Mouse (Mus musculus) midbrain, embryonic 11.5 days (tissue): ENCODE measurements at regions not wholly inside any gene's neighbourhood (a gene's known extent, or its start where the extent isn't known, plus 50 kb on each side); places are given as distances from the start of the nearest gene placed in this dataset.
"Not testable (repeated sequence)": the region's sequence is repeated elsewhere in the genome, so short reads cannot be mapped to it uniquely, and the experiment has no call there.

ENCODE experiments used
- ATAC-seq: fragments of 200-750 bp; cut with Nextera tagmentation; 2 replicates; pipeline ENCODE4 v1.8.0; 2017; ENCODE audit warnings: moderate TSS enrichment, moderate library complexity; ENCODE audit not compliant: low FRiP score
- DNase-seq: peaks from one replicate; pipeline ENCODE4 v3.0.0; 2015; ENCODE audit warnings: low spot score; ENCODE audit errors: missing footprints
- H3K27ac ChIP-seq: fragments of 300-500 bp; sonication (generic); 2 replicates; pipeline ENCODE4 v1.5.1; 2014; ENCODE audit warnings: low read depth, low read length
- H3K27me3 ChIP-seq: fragments of 300-500 bp; sonication (generic); 2 replicates; pipeline ENCODE4 v1.6.1; 2014; ENCODE audit warnings: mild to moderate bottlenecking, low read length, moderate library complexity, mixed read lengths; ENCODE audit not compliant: control insufficient read depth, insufficient read depth
- H3K36me3 ChIP-seq: fragments of 300-500 bp; sonication (generic); 2 replicates; pipeline ENCODE4 v1.6.1; 2014; ENCODE audit warnings: mild to moderate bottlenecking, low read length, moderate library complexity, mixed read lengths; ENCODE audit not compliant: control insufficient read depth, insufficient read depth
- H3K4me1 ChIP-seq: fragments of 300-500 bp; sonication (generic); 2 replicates; pipeline ENCODE4 v1.6.1; 2014; ENCODE audit warnings: low read length; ENCODE audit not compliant: control insufficient read depth, insufficient read depth
- H3K4me2 ChIP-seq: fragments of 300-500 bp; sonication (generic); 2 replicates; pipeline ENCODE4 v1.6.1; 2014; ENCODE audit warnings: mild to moderate bottlenecking, moderate library complexity
- H3K4me3 ChIP-seq: fragments of 300-500 bp; sonication (generic); 2 replicates; pipeline ENCODE4 v1.5.1; 2014; ENCODE audit warnings: low read depth, low read length
- H3K9ac ChIP-seq: fragments of 300-500 bp; sonication (generic); 2 replicates; pipeline ENCODE4 v1.6.1; 2014; ENCODE audit warnings: low read length
- H3K9me3 ChIP-seq: fragments of 300-500 bp; sonication (generic); 2 replicates; pipeline ENCODE4 v1.6.1; 2016; ENCODE audit warnings: low read length; ENCODE audit not compliant: control insufficient read depth
- WGBS: fragments of 180-500 bp; shearing (Covaris S2); extraction: QIAGEN DNeasy Blood & Tissue Kit; methylation state at CpG from one replicate; pipeline ENCODE4 v1.1.7; 2014; 5-methylcytosine and 5-hydroxymethylcytosine counted together

DNA sequence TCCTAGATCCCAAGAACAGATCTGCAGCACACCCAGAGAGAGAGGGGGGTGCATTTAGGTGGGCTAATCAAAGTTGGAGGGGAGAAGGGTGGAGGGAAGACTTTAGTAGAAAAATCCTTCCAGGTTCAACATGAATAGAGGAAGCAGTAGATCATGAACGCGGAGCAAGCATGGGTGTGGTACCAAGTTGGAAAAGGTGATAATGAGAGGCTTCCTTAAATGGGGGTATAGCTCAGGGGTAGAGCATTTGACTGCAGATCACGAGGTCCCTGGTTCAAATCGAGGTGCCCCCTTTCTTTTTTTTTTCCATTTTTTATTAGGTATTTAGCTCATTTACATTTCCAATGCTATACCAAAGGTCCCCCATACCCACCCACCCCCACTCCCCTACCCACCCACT is 54.0 kb upstream of the Krba1 start:
- not testable (repeated sequence) for H3K27me3 ChIP-seq, H3K36me3 ChIP-seq, H3K9ac ChIP-seq, H3K27ac ChIP-seq, H3K4me2 ChIP-seq, DNase-seq, H3K9me3 ChIP-seq, H3K4me3 ChIP-seq, H3K4me1 ChIP-seq, ATAC-seq
- 86% methylated on average over 4 of the region's 4 CpGs for WGBS

DNA sequence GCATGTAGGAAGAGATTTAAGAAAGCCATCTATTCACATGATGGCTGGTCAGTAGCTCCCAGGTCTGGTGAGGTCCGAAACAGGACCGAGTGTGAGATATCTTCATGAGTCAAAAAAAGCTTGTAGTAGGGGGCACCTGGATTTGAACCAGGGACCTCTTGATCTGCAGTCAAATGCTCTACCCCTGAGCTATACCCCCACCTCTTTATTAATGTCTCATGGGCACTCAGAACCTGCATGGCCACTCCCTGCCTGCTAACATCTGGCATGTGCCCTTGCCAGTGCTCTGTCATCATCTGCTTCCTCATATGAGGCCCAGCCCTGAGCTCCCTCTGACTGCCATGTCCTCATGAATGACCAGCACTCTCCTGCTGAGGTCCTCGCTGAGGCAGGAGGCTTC is 58.4 kb upstream of the Krba1 start:
- H3K9ac ChIP-seq, H3K4me1 ChIP-seq, H3K4me3 ChIP-seq, DNase-seq, H3K4me2 ChIP-seq, H3K27me3 ChIP-seq, H3K36me3 ChIP-seq, H3K9me3 ChIP-seq, H3K27ac ChIP-seq, ATAC-seq: not testable (repeated sequence)
- WGBS: 74% methylated on average over 3 of the region's 3 CpGs

DNA sequence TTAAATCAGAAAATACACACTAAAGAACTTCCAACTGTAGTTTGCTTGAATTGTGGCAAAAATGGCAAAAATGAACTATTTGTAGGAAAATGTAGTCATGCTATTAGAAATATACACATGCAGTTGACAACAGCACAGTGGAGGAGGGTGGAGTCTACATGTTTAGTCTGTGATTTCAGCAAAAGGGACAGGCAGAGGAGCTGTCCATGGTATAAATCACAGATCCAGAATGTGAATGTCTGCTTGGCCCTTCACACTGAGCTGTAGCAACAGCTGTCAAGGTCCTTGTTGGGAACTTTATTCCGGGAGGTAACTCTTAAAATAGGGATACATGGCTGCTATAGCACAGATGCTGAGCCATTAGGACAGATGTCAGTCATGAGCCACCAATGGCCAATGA is 107.4 kb upstream of the Krba1 start:
- no peaks in the 10 kb centered on the region for H3K9me3 ChIP-seq
- no peak for ATAC-seq
- no peaks in the 10 kb centered on the region for H3K27me3 ChIP-seq
- H3K4me3 ChIP-seq: no peak overlapping the region
- no peak overlapping the region for H3K4me2 ChIP-seq
- H3K9ac ChIP-seq: no peak overlapping the region
- DNase-seq: no peak
- no peaks in the 10 kb centered on the region for H3K36me3 ChIP-seq
- H3K4me1 ChIP-seq: no peaks in the 10 kb centered on the region
- WGBS: 79% methylated on average over 1 of the region's 1 CpGs
- H3K27ac ChIP-seq: no peak overlapping the region

DNA sequence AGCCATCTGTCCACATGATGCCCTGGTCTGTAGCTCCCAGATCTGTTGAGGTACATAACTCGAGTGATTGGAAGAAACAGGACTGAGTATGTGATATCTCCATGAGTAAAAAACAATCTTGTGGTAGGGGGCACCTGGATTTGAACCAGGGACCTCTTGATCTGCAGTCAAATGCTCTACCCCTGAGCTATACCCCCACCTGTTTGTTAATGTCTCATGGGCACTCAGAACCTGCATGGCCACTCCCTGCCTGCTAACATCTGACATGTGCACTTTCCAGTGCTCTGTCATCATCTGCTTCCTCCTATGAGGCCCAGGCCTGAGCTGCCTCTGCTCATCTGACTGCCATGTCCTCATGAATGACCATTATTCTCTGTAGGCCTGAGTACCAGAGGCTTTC is 115.7 kb upstream of the Krba1 start:
- H3K27me3 ChIP-seq, H3K4me3 ChIP-seq, H3K4me2 ChIP-seq, H3K9me3 ChIP-seq, ATAC-seq, H3K9ac ChIP-seq, H3K4me1 ChIP-seq, H3K27ac ChIP-seq, H3K36me3 ChIP-seq, DNase-seq: not testable (repeated sequence)
- 60% methylated on average over 1 of the region's 1 CpGs for WGBS

DNA sequence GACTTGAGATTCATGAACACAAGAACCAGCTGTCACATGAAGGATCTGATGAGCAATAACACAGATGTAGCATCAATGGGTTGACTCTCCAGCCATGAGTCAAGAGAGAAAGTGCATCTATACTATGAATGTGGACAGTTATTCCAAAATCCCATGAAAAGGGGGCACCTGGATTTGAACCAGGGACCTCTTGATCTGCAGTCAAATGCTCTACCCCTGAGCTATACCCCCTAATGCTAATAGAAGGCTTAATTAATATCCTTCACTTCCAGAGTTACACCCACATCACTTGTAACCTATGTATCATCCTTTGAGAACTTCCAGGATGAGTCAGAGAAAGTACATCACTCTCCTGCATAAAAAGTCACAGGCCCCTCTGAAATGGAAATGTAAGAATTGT is 133.8 kb upstream of the Krba1 start:
- not testable (repeated sequence) for H3K27ac ChIP-seq, H3K4me3 ChIP-seq, H3K4me2 ChIP-seq, H3K36me3 ChIP-seq, DNase-seq, H3K9me3 ChIP-seq, ATAC-seq, H3K27me3 ChIP-seq, H3K9ac ChIP-seq, H3K4me1 ChIP-seq

DNA sequence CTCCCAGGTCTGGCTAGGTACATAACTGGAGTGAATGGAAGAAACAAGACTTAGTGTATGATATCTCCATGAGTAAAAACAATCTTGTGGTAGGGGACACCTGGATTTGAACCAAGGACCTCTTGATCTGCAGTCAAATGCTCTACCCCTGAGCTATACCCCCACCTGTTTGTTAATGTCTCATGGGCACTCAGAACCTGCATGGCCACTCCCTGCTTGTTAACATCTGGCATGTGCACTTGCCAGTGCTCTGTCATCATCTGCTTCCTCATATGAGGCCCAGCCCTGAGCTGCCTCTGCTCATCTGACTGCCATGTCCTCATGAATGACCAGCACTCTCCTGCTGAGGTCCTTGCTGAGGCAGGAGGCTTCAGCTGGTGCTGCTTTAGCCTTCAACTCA is 142.4 kb upstream of the Krba1 start:
- ATAC-seq, H3K4me1 ChIP-seq, H3K4me3 ChIP-seq, H3K27ac ChIP-seq, H3K4me2 ChIP-seq, H3K9me3 ChIP-seq, H3K27me3 ChIP-seq, DNase-seq, H3K36me3 ChIP-seq, H3K9ac ChIP-seq: not testable (repeated sequence)

DNA sequence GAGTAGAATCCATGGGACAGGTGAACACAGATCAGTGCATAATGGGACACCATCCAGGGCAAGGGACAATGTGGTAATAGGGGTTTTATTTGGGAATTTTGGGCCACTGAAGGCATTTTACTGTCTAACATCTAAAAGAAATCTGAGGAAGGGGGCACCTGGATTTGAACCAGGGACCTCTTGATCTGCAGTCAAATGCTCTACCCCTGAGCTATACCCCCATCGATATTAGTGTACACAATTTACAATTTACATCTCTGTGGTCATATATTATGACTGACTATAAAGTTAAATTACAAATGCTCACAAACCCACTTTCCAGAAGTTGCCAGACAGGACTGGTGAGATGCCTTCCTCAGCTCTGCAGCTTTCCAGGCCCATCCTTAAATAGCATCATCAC is 143.4 kb upstream of the Krba1 start:
- DNase-seq (no peak), ATAC-seq (no peak)
- Histone ChIP-seq H3K4me3 (no peak overlapping the region), H3K27ac (no peak overlapping the region), H3K9me3 (no peaks in the 10 kb centered on the region), H3K27me3 (no peaks in the 10 kb centered on the region), H3K9ac (no peak overlapping the region), H3K4me2 (no peak overlapping the region), H3K36me3 (no peaks in the 10 kb centered on the region), H3K4me1 (no peaks in the 10 kb centered on the region)
- 92% methylated on average over 1 of the region's 1 CpGs for WGBS

DNA sequence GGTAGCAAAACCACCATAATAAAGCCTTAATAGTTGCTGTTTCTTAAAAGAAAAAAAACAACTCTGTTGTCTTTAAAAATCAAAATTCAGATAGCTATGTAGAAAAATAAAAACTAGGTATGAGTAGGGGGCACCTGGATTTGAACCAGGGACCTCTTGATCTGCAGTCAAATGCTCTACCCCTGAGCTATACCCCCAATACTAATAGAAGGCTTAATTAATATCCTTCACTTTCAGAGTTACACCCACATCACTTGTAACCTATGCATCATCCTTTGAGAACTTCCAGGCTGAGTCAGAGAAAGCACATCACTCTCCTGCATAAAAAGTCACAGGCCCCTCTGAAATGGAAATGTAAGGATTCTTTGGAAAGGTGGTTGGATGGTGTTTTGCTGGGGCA is 151.2 kb upstream of the Krba1 start:
- not testable (repeated sequence) for DNase-seq, H3K4me3 ChIP-seq, H3K36me3 ChIP-seq, H3K27me3 ChIP-seq, H3K4me1 ChIP-seq, H3K4me2 ChIP-seq, H3K27ac ChIP-seq, H3K9ac ChIP-seq, H3K9me3 ChIP-seq, ATAC-seq

DNA sequence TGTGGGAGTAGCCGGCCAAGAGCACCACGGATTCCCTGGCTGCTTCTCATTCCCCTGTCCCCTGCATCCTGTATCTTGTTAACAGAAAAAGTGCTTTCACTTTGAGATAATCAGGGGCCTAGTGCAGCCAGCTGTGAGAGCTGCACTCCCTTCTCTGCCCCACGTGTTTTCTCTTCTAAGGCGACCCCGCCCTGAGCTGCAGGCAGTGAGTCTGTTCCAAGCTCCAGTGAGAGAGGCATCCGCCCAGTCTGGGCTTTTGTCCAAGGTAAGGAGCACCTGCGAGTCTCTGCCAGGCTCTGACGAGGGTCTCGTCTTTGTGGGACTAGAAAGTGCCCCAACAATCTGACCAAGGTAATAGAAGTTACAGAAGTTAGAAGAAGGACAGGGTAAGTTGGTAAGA is 141.0 kb upstream of the Zfp746 start:
- H3K4me3 ChIP-seq: no peak overlapping the region
- H3K27me3 ChIP-seq: no peaks in the 10 kb centered on the region
- no peaks in the 10 kb centered on the region for H3K9me3 ChIP-seq
- no peak overlapping the region for H3K9ac ChIP-seq
- H3K4me2 ChIP-seq: no peak overlapping the region
- no peaks in the 10 kb centered on the region for H3K36me3 ChIP-seq
- DNase-seq (no peak), ATAC-seq (no peak)
- H3K27ac ChIP-seq: no peak overlapping the region
- WGBS: 70% methylated on average over 9 of the region's 9 CpGs
- no peaks in the 10 kb centered on the region for H3K4me1 ChIP-seq

DNA sequence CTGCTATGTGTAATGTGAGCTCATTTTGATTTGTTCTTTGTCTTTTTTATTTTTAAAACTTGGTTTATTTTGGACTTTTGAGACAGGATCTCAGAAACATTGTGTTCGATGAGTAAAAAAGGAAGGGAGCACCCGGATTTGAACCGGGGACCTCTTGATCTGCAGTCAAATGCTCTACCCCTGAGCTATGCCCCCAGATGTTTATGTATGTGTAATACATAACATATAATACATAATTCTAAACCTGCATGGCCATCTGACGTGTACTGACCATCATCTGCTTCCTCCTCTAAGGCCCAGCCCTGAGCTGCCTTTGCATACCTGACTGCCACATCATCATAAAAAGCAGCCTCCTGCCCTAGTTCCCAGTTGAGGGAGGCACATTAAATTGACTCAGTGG is 137.8 kb upstream of the Zfp746 start:
- Histone ChIP-seq H3K27ac (no peak overlapping the region), H3K4me3 (no peak overlapping the region), H3K9ac (no peak overlapping the region), H3K9me3 (no peaks in the 10 kb centered on the region), H3K36me3 (no peaks in the 10 kb centered on the region), H3K27me3 (no peaks in the 10 kb centered on the region), H3K4me2 (no peak overlapping the region), H3K4me1 (no peaks in the 10 kb centered on the region)
- WGBS: 91% methylated on average over 4 of the region's 4 CpGs
- ATAC-seq: no peak
- no peak for DNase-seq
